8 mouse cellular contexts compared by ENCODE assay signal in genomic region chr13:40703982-40704501, GRCm38 (mm10). TPM values are rescaled to one million over a fixed set of nuclear protein-coding genes. Genes with fewer than 3 reads are reported as not detected.
A peak's percentile ranks its signal among the peaks of the same experiment; 100 is the strongest.
DNase-seq lines count a peak whose midpoint lies in the region; ATAC-seq lines count a peak whose summit lies in the region.

No protein-coding gene starts in this region.

- peak; percentile 59 to 68 for DNase-seq in cerebellum, postnatal 10 days
- no peak for DNase-seq in cerebellum, adult 8-10 months
- peak; percentile 46 for DNase-seq in Muller cell, postnatal 12 days (ENCODE audit: inconsistent ontology term)
- DNase-seq in hindbrain, embryonic 10.5 days (ENCODE audit: low spot score) = peak; percentile 67
- DNase-seq in gastrocnemius, postnatal 25 days = no peak
- DNase-seq in cerebellum, postnatal 4 days (ENCODE audit: low spot score in 2 of 2) = no peak

- H3K36me3 ChIP-seq in hindbrain, embryonic 10.5 days = no peaks in the 10 kb centered on the region
- H3K36me3 ChIP-seq in midbrain, embryonic 13.5 days = no peaks in the 10 kb centered on the region

- 0 out of 2 replicates have a peak overlapping the region, but pooled peaks have one; percentile 29 for H3K27ac ChIP-seq in hindbrain, embryonic 10.5 days
- no peak overlapping the region; the same call in 1 of the 2 replicates for H3K27ac ChIP-seq in midbrain, embryonic 13.5 days

- peak; percentile 77 for ATAC-seq in midbrain, embryonic 13.5 days
- ATAC-seq in granulocyte monocyte progenitor cell, adult 5-6 weeks (replicated peaks; ENCODE audit: poor library complexity, severe bottlenecking) = no peak

- H3K4me3 ChIP-seq in hindbrain, embryonic 10.5 days = peak overlapping the region; percentile 38
- H3K4me3 ChIP-seq in midbrain, embryonic 13.5 days (replicated peaks) = peak overlapping the region; percentile 28; the same call in 1 of the 2 replicates

- peaks cover 97% of the 10 kb centered on the region for H3K27me3 ChIP-seq in hindbrain, embryonic 10.5 days (ENCODE audit: insufficient read depth, poor library complexity, severe bottlenecking)
- peaks cover 96% of the 10 kb centered on the region for H3K27me3 ChIP-seq in midbrain, embryonic 13.5 days

- H3K4me1 ChIP-seq in hindbrain, embryonic 10.5 days (replicated peaks) = peaks cover 34% of the 10 kb centered on the region
- H3K4me1 ChIP-seq in midbrain, embryonic 13.5 days (replicated peaks) = peaks cover 31% of the 10 kb centered on the region

- H3K4me2 ChIP-seq in midbrain, embryonic 13.5 days (replicated peaks) = peak overlapping the region; percentile 42

- H3K9me3 ChIP-seq in hindbrain, embryonic 10.5 days = no peaks in the 10 kb centered on the region
- no peaks in the 10 kb centered on the region for H3K9me3 ChIP-seq in midbrain, embryonic 13.5 days

- WGBS in hindbrain, embryonic 10.5 days = under 1% methylated on average over 38 of the region's 38 CpGs
- under 1% methylated on average over 38 of the region's 38 CpGs for WGBS in midbrain, embryonic 13.5 days

- H3K9ac ChIP-seq in midbrain, embryonic 13.5 days (replicated peaks) = no peak overlapping the region

RNA-seq across cellular contexts. Expression of gene Tfap2a, which starts 34.1 kb away (rescaled TPM):
- polyA plus RNA-seq in hindbrain, embryonic 10.5 days (2016; fragmentation: Nextera tagmentation; extraction: Ambion mirVana) = 6.7 and 13.8 TPM in 2 replicates
- 8.9 and 9.2 TPM in 2 replicates for polyA plus RNA-seq in midbrain, embryonic 13.5 days (2015; fragmentation: Nextera tagmentation; extraction: Ambion mirVana)
- total RNA-seq in gastrocnemius, postnatal 25 days (2021) = not detected
- not detected in 2 replicates for total RNA-seq in granulocyte monocyte progenitor cell, adult 5-6 weeks (2014; fragmentation: Nextera tagmentation)
- total RNA-seq in granulocyte monocyte progenitor cell, adult 5-6 weeks (2017) = not detected in 2 replicates

Comparison
In these comparisons a context has a peak if more than half of its experiments do, and no peak if none do; other contexts are left out.
1. DNase-seq: peak in cerebellum, postnatal 10 days (2 of 2), Muller cell, postnatal 12 days (single experiment) and hindbrain, embryonic 10.5 days (single experiment); none in cerebellum, adult 8-10 months (single experiment), gastrocnemius, postnatal 25 days (single experiment) and cerebellum, postnatal 4 days (0 of 2).